Mouse (Mus musculus): ENCODE measurements around the gene Gins3.
"Not testable (repeated sequence)": the region's sequence is repeated elsewhere in the genome, so short reads cannot be mapped to it uniquely, and the experiment has no call there.

The Gins3 gene

GRCm38 (mm10) chr8:95633262-95634062, at the start of gene Gins3:
TSS of gene Gins3 (plus strand) at chr8:95633453.
- in situ Hi-C loops (cut with MboI): no loop called here

- in situ Hi-C loops (cut with MboI): no loop called here
These were observed 45.9 kb upstream of the Gins3 start for GRCm38 (mm10) chr8:95587339-95587738.

- in situ Hi-C loops (cut with MboI): no loop called here
These were observed 44.0 kb upstream of the Gins3 start for GRCm38 (mm10) chr8:95589282-95589681.

- in situ Hi-C loops (cut with MboI): no loop called here
These were observed 42.7 kb upstream of the Gins3 start for GRCm38 (mm10) chr8:95590539-95590938.

- in situ Hi-C loops (cut with MboI): no loop called here
These were observed 41.0 kb upstream of the Gins3 start for GRCm38 (mm10) chr8:95592131-95592780.

GRCm38 (mm10) chr8:95593439-95594393, 39.5 kb upstream of the Gins3 start:
- in situ Hi-C loops (cut with MboI): no loop called here

- in situ Hi-C loops (cut with MboI): no loop called here
These were observed 38.1 kb upstream of the Gins3 start for GRCm38 (mm10) chr8:95595131-95595530.

GRCm38 (mm10) chr8:95596841-95597241, 36.4 kb upstream of the Gins3 start:
- in situ Hi-C loops (cut with MboI): no loop called here

- in situ Hi-C loops (cut with MboI): no loop called here
These were observed 33.4 kb upstream of the Gins3 start for GRCm38 (mm10) chr8:95599861-95600260.

- in situ Hi-C loops (cut with MboI): no loop called here
These were observed 31.9 kb upstream of the Gins3 start for GRCm38 (mm10) chr8:95601306-95601705.

- in situ Hi-C loops (cut with MboI): no loop called here
These were observed 31.1 kb upstream of the Gins3 start for GRCm38 (mm10) chr8:95602168-95602567.

- in situ Hi-C loops (cut with MboI): not testable (repeated sequence)
These were observed 26.7 kb upstream of the Gins3 start for GRCm38 (mm10) chr8:95606509-95606908.

GRCm38 (mm10) chr8:95607210-95607609, 26.0 kb upstream of the Gins3 start:
- in situ Hi-C loops (cut with MboI): no loop called here

GRCm38 (mm10) chr8:95609406-95609805, 23.8 kb upstream of the Gins3 start:
- in situ Hi-C loops (cut with MboI): no loop called here

GRCm38 (mm10) chr8:95610749-95611148, 22.5 kb upstream of the Gins3 start:
- in situ Hi-C loops (cut with MboI): no loop called here

GRCm38 (mm10) chr8:95611769-95612168, 21.5 kb upstream of the Gins3 start:
- in situ Hi-C loops (cut with MboI): no loop called here

GRCm38 (mm10) chr8:95616383-95616782, 16.9 kb upstream of the Gins3 start:
- in situ Hi-C loops (cut with MboI): no loop called here

- in situ Hi-C loops (cut with MboI): no loop called here
These were observed 13.2 kb upstream of the Gins3 start for GRCm38 (mm10) chr8:95620046-95620445.

- in situ Hi-C loops (cut with MboI): no loop called here
These were observed 8.4 kb upstream of the Gins3 start for GRCm38 (mm10) chr8:95624833-95625232.

GRCm38 (mm10) chr8:95632840-95633239, 413 bp upstream of the Gins3 start:
- in situ Hi-C loops (cut with MboI): no loop called here

- in situ Hi-C loops (cut with MboI): no loop called here
These were observed 749 bp downstream of the Gins3 start for GRCm38 (mm10) chr8:95634063-95634340.

GRCm38 (mm10) chr8:95644942-95645341, 11.7 kb downstream of the Gins3 start:
- in situ Hi-C loops (cut with MboI): no loop called here
